Mouse (Mus musculus) left cerebral cortex, adult 8-10 months (tissue): ENCODE measurements at regions not wholly inside any gene's neighbourhood (a gene's known extent, or its start where the extent isn't known, plus 50 kb on each side); places are given as distances from the start of the nearest gene placed in this dataset.

Experiments
- DNase-seq, 2 experiments: peaks; one replicate each; pipeline ENCODE4 v3.0.0; 2022; ENCODE audit warnings: low spot score in 2 of 2
- microRNA-seq, 2 experiments: library from miRNA; unstranded; fragments of <30 nt; microRNA quantifications; one replicate each; pipeline ENCODE4 v1.2.0; 2022

- DNase-seq, result no peak
Observed at GRCm38 (mm10) chr8:73645582-73645981, 292.2 kb upstream of the Large1 start.

DNA sequence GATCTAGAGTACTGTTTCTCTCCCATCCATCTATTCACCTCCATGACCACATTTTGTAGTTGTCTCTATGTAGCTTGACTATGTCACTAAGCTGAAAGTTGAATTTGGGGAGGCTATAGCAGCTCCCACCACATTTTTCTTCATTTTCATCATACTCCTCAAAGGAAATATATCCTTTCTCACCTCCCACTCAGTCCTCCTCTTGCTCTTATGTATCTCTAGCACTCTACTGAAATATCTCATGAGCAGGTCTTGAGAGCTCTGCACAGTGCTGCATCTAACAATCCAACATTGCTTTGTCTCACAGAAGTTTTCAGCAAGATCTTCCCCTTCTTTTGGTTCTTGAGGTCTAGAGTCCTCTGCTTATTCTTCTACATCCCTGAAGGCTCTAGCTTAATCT lies 273.5 kb upstream of the Large1 start:
- no peak for DNase-seq

DNA sequence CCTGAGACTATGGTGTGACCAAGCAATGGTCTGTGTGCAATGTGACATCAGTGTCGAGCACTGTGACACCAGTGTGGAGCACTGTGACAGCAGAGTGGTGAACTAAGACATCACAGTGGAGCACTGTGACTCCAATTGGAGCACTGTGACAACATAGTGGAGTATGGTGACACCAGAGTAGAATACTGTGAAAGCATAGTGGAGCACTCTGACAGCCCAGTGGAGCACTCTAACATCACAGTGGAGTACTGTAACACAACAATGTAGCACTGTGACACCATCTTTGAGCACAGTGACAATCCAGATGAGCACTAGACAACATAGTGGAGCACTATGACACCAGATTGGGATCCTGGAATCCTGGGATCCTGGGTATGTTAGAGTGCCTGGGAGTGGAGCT lies 265.6 kb upstream of the Large1 start:
- DNase-seq, result no peak

DNA sequence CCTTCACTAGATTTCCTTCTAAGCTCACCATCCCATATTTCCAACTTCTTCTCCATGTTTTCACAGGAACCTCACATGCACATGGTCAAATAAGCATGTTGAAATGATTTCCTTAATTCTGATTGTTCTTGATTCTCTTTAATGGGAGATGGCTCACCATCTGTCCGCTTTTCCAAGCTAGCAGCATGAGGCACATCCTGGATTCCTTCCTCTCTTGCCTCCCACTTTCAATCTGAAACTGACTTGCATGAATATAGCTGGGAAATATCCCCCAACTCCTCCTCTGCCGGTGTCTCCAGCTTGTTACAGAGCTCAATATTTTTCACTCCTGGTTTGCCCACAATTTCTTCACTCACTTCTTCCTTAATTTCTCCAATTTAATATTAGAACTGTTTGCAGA lies 261.3 kb upstream of the Large1 start:
- DNase-seq, result peak in 1 of 2 experiments; percentile 47

- DNase-seq, result no peak
Observed at GRCm38 (mm10) chr8:73614106-73614505, 260.8 kb upstream of the Large1 start.

GRCm38 (mm10) chr8:73611583-73611982 lies 258.2 kb upstream of the Large1 start:
- DNase-seq, result peak; percentile 21 to 91

GRCm38 (mm10) chr8:73570599-73570998 lies 217.3 kb upstream of the Large1 start:
- peak in 1 of 2 experiments; percentile 8 for DNase-seq

GRCm38 (mm10) chr8:73569963-73570362 lies 216.6 kb upstream of the Large1 start:
- DNase-seq, result no peak

Small RNAs in the stretch of these regions (microRNA-seq; reads per million reads assigned to microRNA genes)
- 0 reads per million in 2 experiments for gene Gm23255
